Mouse (Mus musculus) effector memory CD4-positive, alpha-beta T cell, adult 7 months (primary cell): ENCODE data around the gene Klhdc2. TPM values are rescaled to one million over a fixed set of nuclear protein-coding genes. Genes with fewer than 3 reads are reported as not detected.

Experiments
- polyA plus RNA-seq: library from polyadenylated mRNA; unstranded; fragments of 100-300 nt; shearing (Covaris generic); gene quantifications from one replicate; pipeline ENCODE4 v1.2.1, GENCODE M21; 2017

The Klhdc2 gene
- polyA plus RNA-seq = 24.6 TPM

GRCm38 (mm10) chr12:69296511-69297410 is at the start of gene Klhdc2:
TSS of gene Klhdc2 (plus strand) at chr12:69296681.

GRCm38 (mm10) chr12:69356546-69357299 is 60.2 kb downstream of the Klhdc2 start, which contains the start of gene Nemf:
TSS of gene Nemf (minus strand) at chr12:69357165.

Other genes starting within 250 kb of the Klhdc2 start
- 2,065 TPM for gene Rps29, start 137.5 kb upstream of the Klhdc2 start, polyA plus RNA-seq
- not detected for gene Lrr1, start 127.9 kb upstream of the Klhdc2 start, polyA plus RNA-seq
- 326 TPM for gene Rpl36al, start 112.6 kb upstream of the Klhdc2 start, polyA plus RNA-seq
- 61.4 TPM for gene Mgat2, start 112.5 kb upstream of the Klhdc2 start, polyA plus RNA-seq
- 9.1 TPM for gene Gm49383, start 99.6 kb upstream of the Klhdc2 start, polyA plus RNA-seq
- 3.1 TPM for gene Dnaaf2, start 98.3 kb upstream of the Klhdc2 start, polyA plus RNA-seq
- 8.9 TPM for gene Gm49384, start 92.4 kb upstream of the Klhdc2 start, polyA plus RNA-seq
- 3.3 TPM for gene Pole2, start 68.5 kb upstream of the Klhdc2 start, polyA plus RNA-seq
- gene Klhdc1, start 55.5 kb upstream of the Klhdc2 start, polyA plus RNA-seq = 18.9 TPM
- gene Nemf, start 60.5 kb downstream of the Klhdc2 start, polyA plus RNA-seq = 142 TPM
- 389 TPM for gene Arf6, start 75.5 kb downstream of the Klhdc2 start, polyA plus RNA-seq
- 5.6 TPM for gene Gm9887, start 75.8 kb downstream of the Klhdc2 start, polyA plus RNA-seq